Mouse (Mus musculus) CH12.LX (cell line): ENCODE results near the gene Zfyve28. TPM values are rescaled to one million over a fixed set of nuclear protein-coding genes. Genes with fewer than 3 reads are reported as not detected.
A peak's percentile ranks its signal among the peaks of the same experiment; 100 is the strongest.

ENCODE experiments used
- DNase-seq: peaks from one replicate; pipeline ENCODE4 v3.0.0-alpha.2; 2013; ENCODE audit errors: extremely low read depth
- H3K27ac ChIP-seq: 2 replicates; pipeline ENCODE4 v1.5.1; 2012; ENCODE audit warnings: low read depth, mild to moderate bottlenecking, control low read depth, moderate library complexity; ENCODE audit not compliant: insufficient read depth
- H3K27me3 ChIP-seq: replicated peaks from 2 replicates; pipeline ENCODE3; 2012; ENCODE audit warnings: inconsistent platforms
- H3K36me3 ChIP-seq, 2 experiments: replicated peaks in 1 of 2; 2 replicates each; pipeline versions ENCODE3 to v1.6.1; 2012; ENCODE audit warnings: inconsistent platforms in 1 of 2, low read length in 1 of 2, mild to moderate bottlenecking in 1 of 2, mixed read lengths in 1 of 2, moderate library complexity in 1 of 2; ENCODE audit not compliant: control insufficient read depth in 1 of 2, insufficient read depth in 1 of 2
- H3K4me1 ChIP-seq, 2 experiments: 2 replicates each; pipeline ENCODE4 v1.6.1; 2012; ENCODE audit warnings: inconsistent platforms in 1 of 2, moderate library complexity in 1 of 2; ENCODE audit not compliant: insufficient read depth in 2 of 2, control insufficient read depth in 1 of 2
- H3K4me2 ChIP-seq: 2 replicates; pipeline ENCODE4 v1.6.1; 2012; ENCODE audit warnings: low read depth, mild to moderate bottlenecking, control low read depth; ENCODE audit not compliant: poor library complexity, insufficient read depth, severe bottlenecking
- H3K4me3 ChIP-seq, 3 experiments: fragments of 150-350 bp in 1 of 3; sonication (generic) in 1 of 3; replicated peaks in 1 of 3; 2 replicates each; pipeline versions ENCODE3 to v1.5.1; 2011 to 2012; ENCODE audit warnings: low read depth in 2 of 3, low read length in 2 of 3, mild to moderate bottlenecking in 2 of 3, moderate library complexity in 2 of 3, control low read depth in 1 of 3, improper control_type of control experiment in 1 of 3, inconsistent platforms in 1 of 3, mixed read lengths in 1 of 3; ENCODE audit not compliant: poor library complexity in 1 of 3
- H3K79me2 ChIP-seq: replicated peaks from 2 replicates; pipeline ENCODE4 v1.6.1; 2012; ENCODE audit warnings: mild to moderate bottlenecking, moderate library complexity; ENCODE audit not compliant: control insufficient read depth, poor library complexity, insufficient read depth, severe bottlenecking; ENCODE audit errors: extremely low read depth
- H3K9ac ChIP-seq: 2 replicates; pipeline ENCODE4 v1.6.1; 2012; ENCODE audit warnings: low read depth, mild to moderate bottlenecking, control low read depth, moderate library complexity; ENCODE audit not compliant: insufficient read depth
- H3K9me3 ChIP-seq: replicated peaks from 2 replicates; pipeline ENCODE3; 2012; ENCODE audit warnings: low read length, inconsistent platforms, mixed read lengths
- BHLHE40 ChIP-seq: IDR thresholded peaks from 2 replicates; pipeline ENCODE4 v1.6.1; 2011; ENCODE audit warnings: mild to moderate bottlenecking, low read depth, low read length, improper control_type of control experiment
- CHD1 ChIP-seq: IDR thresholded peaks from 2 replicates; pipeline ENCODE4 v1.6.1; 2012; ENCODE audit warnings: low read depth, low read length, improper control_type of control experiment, inconsistent platforms
- CTCF ChIP-seq, 2 experiments: IDR thresholded peaks in 1 of 2; conservative IDR thresholded peaks in 1 of 2; 2 replicates each; pipeline ENCODE4 v1.5.1; 2011 to 2012; ENCODE audit warnings: low read depth in 2 of 2, low read length in 2 of 2, improper control_type of control experiment in 1 of 2, inconsistent platforms in 1 of 2, mild to moderate bottlenecking in 1 of 2, moderate library complexity in 1 of 2
- ELF1 ChIP-seq: IDR thresholded peaks from 2 replicates; pipeline ENCODE4 v1.6.1; 2014; ENCODE audit warnings: low read depth, mild to moderate bottlenecking, inconsistent platforms, low read length, improper control_type of control experiment
- EP300 ChIP-seq: IDR thresholded peaks from 2 replicates; pipeline ENCODE4 v1.6.1; 2011; ENCODE audit warnings: low read length, improper control_type of control experiment
- ETS1 ChIP-seq: conservative IDR thresholded peaks from 2 replicates; pipeline ENCODE4 v1.6.1; 2012; ENCODE audit warnings: low read depth, mild to moderate bottlenecking, inconsistent platforms, low read length, improper control_type of control experiment, moderate library complexity
- GABPA ChIP-seq: IDR thresholded peaks from 2 replicates; pipeline ENCODE4 v1.6.1; 2012; ENCODE audit warnings: low read depth, low read length, improper control_type of control experiment, inconsistent platforms; ENCODE audit not compliant: insufficient replicate concordance
- KAT2A ChIP-seq: IDR thresholded peaks from 2 replicates; pipeline ENCODE4 v1.6.1; 2012; ENCODE audit warnings: low read length, improper control_type of control experiment, inconsistent platforms; ENCODE audit not compliant: insufficient replicate concordance
- MAFK ChIP-seq: IDR thresholded peaks from 2 replicates; pipeline ENCODE4 v1.6.1; 2011; ENCODE audit warnings: low read length, improper control_type of control experiment; ENCODE audit not compliant: insufficient replicate concordance
- MAX ChIP-seq: IDR thresholded peaks from 2 replicates; pipeline ENCODE4 v1.6.1; 2011; ENCODE audit warnings: low read length, improper control_type of control experiment
- MXI1 ChIP-seq: IDR thresholded peaks from 2 replicates; pipeline ENCODE4 v1.6.1; 2011; ENCODE audit warnings: mild to moderate bottlenecking, low read depth, low read length, improper control_type of control experiment
- NELFE ChIP-seq: IDR thresholded peaks from 2 replicates; pipeline ENCODE4 v1.6.1; 2011; ENCODE audit warnings: low read depth, low read length, improper control_type of control experiment
- NRF1 ChIP-seq: IDR thresholded peaks from 2 replicates; pipeline ENCODE4 v1.6.1; 2014; ENCODE audit warnings: low read depth, mild to moderate bottlenecking, inconsistent platforms, low read length, improper control_type of control experiment, moderate library complexity
- RCOR1 ChIP-seq: conservative IDR thresholded peaks from 2 replicates; pipeline ENCODE4 v1.6.1; 2012; ENCODE audit warnings: low read depth, mild to moderate bottlenecking, inconsistent platforms, low read length, improper control_type of control experiment
- SIN3A ChIP-seq: IDR thresholded peaks from 2 replicates; pipeline ENCODE4 v1.6.1; 2012; ENCODE audit warnings: low read length, improper control_type of control experiment, inconsistent platforms
- SMC3 ChIP-seq: IDR thresholded peaks from 2 replicates; pipeline ENCODE4 v1.6.1; 2011; ENCODE audit warnings: low read depth, low read length, improper control_type of control experiment
- TBP ChIP-seq: conservative IDR thresholded peaks from 2 replicates; pipeline ENCODE4 v1.6.1; 2011; ENCODE audit warnings: low read depth, low read length, improper control_type of control experiment
- UBTF ChIP-seq: IDR thresholded peaks from 2 replicates; pipeline ENCODE4 v1.6.1; 2012; ENCODE audit warnings: low read depth, mild to moderate bottlenecking, inconsistent platforms, low read length, improper control_type of control experiment, moderate library complexity
- ZKSCAN1 ChIP-seq: IDR thresholded peaks from 2 replicates; pipeline ENCODE4 v1.6.1; 2012; ENCODE audit warnings: low read depth, inconsistent platforms, low read length, improper control_type of control experiment, borderline replicate concordance
- ZNF384 ChIP-seq: IDR thresholded peaks from 2 replicates; pipeline ENCODE4 v1.6.1; 2012; ENCODE audit warnings: low read depth, low read length, improper control_type of control experiment, inconsistent platforms
- dilution Hi-C: fragments of 300-500 bp; cut with MboI; formaldehyde crosslinking; loops from 2 replicates; pipeline ENCODE4 v1.14.3; 2020; ENCODE audit warnings: low sequenced_read_pairs; ENCODE audit not compliant: extremely low pct_unique_long_range_greater_than_20kb, extremely low pct_ligation_motif_present
- in situ Hi-C: fragments of 300-500 bp; cut with MboI; formaldehyde crosslinking; loops from 3 replicates; pipeline ENCODE4 v1.14.3; 2019; ENCODE audit warnings: low sequenced_read_pairs, low pct_ligation_motif_present, low pct_unique_long_range_greater_than_20kb, mixed read lengths
- polyA plus RNA-seq: library from polyadenylated mRNA; unstranded; fragments of >175 nt; gene quantifications from 2 replicates; pipeline ENCODE4 v1.2.1, GENCODE M21; 2012; ENCODE audit warnings: low read depth; ENCODE audit not compliant: insufficient read length
- total RNA-seq, 2 experiments: library from RNA; depleted of rRNA; stranded (reverse); fragments of 300-350 nt in 1 of 2; fragments of >200 nt in 1 of 2; gene quantifications; 2 replicates each; pipeline ENCODE4 v1.2.3; 2012 to 2014

Zfyve28 gene
- total and polyA plus RNA-seq, 3 experiments, result 1.7 to 2.8 (median 2.0) TPM

DNA sequence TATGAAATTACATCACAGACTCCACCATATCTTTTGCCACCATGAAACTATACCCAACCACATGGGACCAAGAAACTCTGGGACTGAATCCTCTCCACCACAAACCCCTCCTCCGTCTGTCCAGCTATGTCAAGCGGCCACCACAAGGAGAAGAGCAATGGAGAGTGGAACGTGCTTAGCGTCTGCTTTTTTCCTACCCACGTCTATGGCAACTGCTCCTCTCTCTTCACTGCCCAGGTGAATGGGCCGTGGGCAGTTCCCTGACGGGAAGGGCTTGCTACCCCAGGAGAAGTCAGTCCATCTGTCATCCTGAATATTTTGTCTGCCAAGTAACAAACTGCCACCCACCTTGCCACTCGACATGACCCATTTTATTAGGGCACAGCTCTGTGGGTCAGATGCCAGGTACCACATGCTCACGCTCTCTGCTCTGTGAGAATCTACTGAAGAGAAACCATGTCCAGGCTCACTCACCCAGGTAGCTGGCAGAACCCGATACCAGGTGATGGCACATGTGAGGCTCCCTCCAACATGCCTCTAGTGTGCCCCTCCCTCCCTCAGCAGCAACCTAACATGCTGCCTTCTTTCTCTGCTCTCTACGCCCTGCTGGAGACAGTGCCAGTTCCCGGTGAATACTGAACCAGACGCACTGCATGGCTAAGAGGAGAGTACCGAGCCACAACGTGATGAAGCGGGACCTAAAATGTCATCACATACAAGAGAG is 18.9 kb downstream of the Zfyve28 start:
- peaks cover 17 to 29% of the 10 kb centered on the region in 2 experiments for H3K4me1 ChIP-seq
- in situ Hi-C loops, result no loop called here
- H3K36me3 ChIP-seq, result no peaks in the 10 kb centered on the region
- no peaks in the 10 kb centered on the region for H3K79me2 ChIP-seq
- H3K27ac ChIP-seq, result no peak overlapping the region
- TF ChIP-seq MAX (no peak), GABPA (no peak), CTCF (conservative IDR thresholded peaks at IDR 0.05 in 1 of 2, IDR thresholded peaks at IDR 0.05 in 1 of 2; ENCODE audit: low read depth in 2 of 2, low read length in 2 of 2) (no peak), NELFE (no peak), MXI1 (no peak), RCOR1 (no peak), CHD1 (no peak), UBTF (no peak), EP300 (no peak)
- TF ChIP-seq, all 38 proteins: peak for 0
- DNase-seq, result no peak
- Histone ChIP-seq H3K4me2 (no peak overlapping the region), H3K9ac (no peak overlapping the region), H3K9me3 (no peaks in the 10 kb centered on the region), H3K4me3 (no peak overlapping the region), H3K27me3 (no peaks in the 10 kb centered on the region)
- dilution Hi-C loops, result no loop called here

DNA sequence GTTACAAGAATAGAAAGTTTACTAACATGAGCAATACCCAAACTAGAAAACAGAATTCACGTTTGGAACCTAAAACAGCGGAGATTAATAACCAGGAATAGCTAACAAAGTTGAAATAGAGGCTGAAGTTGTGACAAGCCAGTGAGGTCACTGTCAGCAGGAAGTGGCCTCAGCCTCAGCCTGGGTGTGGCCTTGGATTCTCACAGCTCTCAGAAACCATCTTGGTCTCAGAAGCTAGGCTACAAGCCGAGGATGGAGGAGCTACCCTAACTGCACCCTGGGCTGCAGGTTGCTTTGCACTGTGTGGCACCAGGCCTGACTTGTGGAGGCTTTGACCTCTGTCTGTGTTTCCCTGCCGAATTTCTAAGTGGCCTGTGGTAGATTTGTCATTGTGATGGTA is 22.2 kb downstream of the Zfyve28 start:
- in situ Hi-C loops (no loop called here), dilution Hi-C loops (no loop called here)
- DNase-seq, result no peak
- Histone ChIP-seq H3K4me2 (no peak overlapping the region), H3K9me3 (no peaks in the 10 kb centered on the region), H3K79me2 (no peaks in the 10 kb centered on the region), H3K27ac (no peak overlapping the region), H3K4me1 (peaks cover 2 to 6% of the 10 kb centered on the region in 2 experiments; a peak in 3 of 4 replicates), H3K9ac (no peak overlapping the region), H3K4me3 (no peak overlapping the region), H3K27me3 (no peaks in the 10 kb centered on the region), H3K36me3 (no peaks in the 10 kb centered on the region)
- TF ChIP-seq NRF1 (no peak), ELF1 (0 out of 2 replicates have a peak, but pooled peaks have one; percentile 13)

DNA sequence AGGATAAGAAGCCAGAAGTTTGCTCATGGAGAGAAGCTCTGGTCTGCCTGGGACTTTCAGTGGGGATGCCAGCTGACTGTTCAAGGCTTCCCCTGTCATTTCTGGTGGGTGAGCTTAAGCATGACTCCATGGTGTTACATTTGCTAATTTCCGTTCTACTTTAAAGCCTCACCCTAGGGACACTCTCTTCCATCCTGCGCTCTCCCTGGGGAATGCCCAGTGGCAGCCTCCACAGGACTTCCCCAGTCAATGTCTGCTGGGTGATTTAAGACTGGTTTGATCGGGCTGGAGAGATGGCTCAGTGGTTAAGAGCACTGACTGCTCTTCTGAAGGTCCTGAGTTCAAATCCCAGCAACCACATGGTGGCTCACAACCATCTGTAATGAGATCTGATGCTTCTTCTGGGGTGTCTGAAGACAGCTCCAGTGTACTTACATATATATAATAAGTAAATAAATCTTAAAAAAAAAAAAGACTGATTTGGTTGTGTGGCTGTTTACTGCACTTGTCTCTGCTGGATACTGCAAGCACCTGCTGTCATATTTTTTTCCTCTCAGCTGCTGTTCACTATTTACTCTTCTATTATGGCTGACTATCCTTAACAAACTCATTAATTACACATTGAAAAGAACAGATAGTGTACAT is 29.0 kb downstream of the Zfyve28 start:
- no peaks in the 10 kb centered on the region for H3K9me3 ChIP-seq
- peaks cover 0 to 19% of the 10 kb centered on the region in 2 experiments; a peak in 2 of 4 replicates for H3K4me1 ChIP-seq
- in situ Hi-C loops, result no loop called here
- H3K4me2 ChIP-seq, result no peak overlapping the region
- no peaks in the 10 kb centered on the region for H3K79me2 ChIP-seq
- H3K36me3 ChIP-seq, result no peaks in the 10 kb centered on the region
- peak; percentile 86 for DNase-seq
- 0 out of 2 replicates have a peak, but pooled peaks have one; percentile 41 for TF ChIP-seq SIN3A
- no peak for TF ChIP-seq ZKSCAN1
- TF ChIP-seq MAFK, result peak; percentile 83; the same call in 1 of the 2 replicates
- 0 out of 2 replicates have a peak, but pooled peaks have one; percentile 12 for TF ChIP-seq ZNF384
- no peak for TF ChIP-seq SMC3
- peak; percentile 31; the same call in 1 of the 2 replicates for TF ChIP-seq BHLHE40
- peak; percentile 80; the same call in 1 of the 2 replicates for TF ChIP-seq ELF1
- TF ChIP-seq ETS1, result peak; percentile 77
- peak; percentile 97 for TF ChIP-seq TBP
- TF ChIP-seq MAX, result no peak
- peak; percentile 23; the same call in 1 of the 2 replicates for TF ChIP-seq EP300
- 0 out of 2 replicates have a peak, but pooled peaks have one; percentile 58 for TF ChIP-seq KAT2A
- no peak overlapping the region for H3K4me3 ChIP-seq
- dilution Hi-C loops, result no loop called here
- no peak overlapping the region for H3K27ac ChIP-seq
- no peak overlapping the region for H3K9ac ChIP-seq
- no peaks in the 10 kb centered on the region for H3K27me3 ChIP-seq
